Mouse (Mus musculus) mature B cell (primary cell): ENCODE measurements around the gene Ptgfrn.

Source experiments
- in situ Hi-C: fragments of 300-500 bp; cut with MboI; formaldehyde crosslinking; loops from 2 replicates; pipeline ENCODE4 v1.14.3; 2019

Gene Ptgfrn

GRCm38 (mm10) chr3:101078344-101078743, 31.7 kb downstream of the Ptgfrn start:
- in situ Hi-C loops = no loop called here

- in situ Hi-C loops = no loop called here
These were observed 32.4 kb downstream of the Ptgfrn start for GRCm38 (mm10) chr3:101077710-101078100.

- in situ Hi-C loops = no loop called here
These were observed 32.9 kb downstream of the Ptgfrn start for GRCm38 (mm10) chr3:101076966-101077709.

- in situ Hi-C loops = no loop called here
These were observed 34.2 kb downstream of the Ptgfrn start for GRCm38 (mm10) chr3:101075866-101076265.

- in situ Hi-C loops = no loop called here
These were observed 36.7 kb downstream of the Ptgfrn start for GRCm38 (mm10) chr3:101073384-101073783.

- in situ Hi-C loops = no loop called here
These were observed 37.4 kb downstream of the Ptgfrn start for GRCm38 (mm10) chr3:101072506-101073215.

GRCm38 (mm10) chr3:101071576-101071975, 38.5 kb downstream of the Ptgfrn start:
- in situ Hi-C loops = no loop called here

- in situ Hi-C loops = no loop called here
These were observed 39.3 kb downstream of the Ptgfrn start for GRCm38 (mm10) chr3:101070796-101071235.

- in situ Hi-C loops = no loop called here
These were observed 39.8 kb downstream of the Ptgfrn start for GRCm38 (mm10) chr3:101070230-101070795.

- in situ Hi-C loops = no loop called here
These were observed 41.4 kb downstream of the Ptgfrn start for GRCm38 (mm10) chr3:101068701-101069100.

- in situ Hi-C loops = no loop called here
These were observed 43.9 kb downstream of the Ptgfrn start for GRCm38 (mm10) chr3:101066175-101066574.

GRCm38 (mm10) chr3:101061865-101062585, 48.1 kb downstream of the Ptgfrn start:
- in situ Hi-C loops = no loop called here

- in situ Hi-C loops = no loop called here
These were observed 50.9 kb downstream of the Ptgfrn start for GRCm38 (mm10) chr3:101059214-101059613.

GRCm38 (mm10) chr3:101058203-101058602, 51.9 kb downstream of the Ptgfrn start:
- in situ Hi-C loops = no loop called here

- in situ Hi-C loops = no loop called here
These were observed 54.9 kb downstream of the Ptgfrn start for GRCm38 (mm10) chr3:101055216-101055615.

- in situ Hi-C loops = no loop called here
These were observed 58.5 kb downstream of the Ptgfrn start for GRCm38 (mm10) chr3:101051601-101052000.

GRCm38 (mm10) chr3:101049997-101050396, 60.1 kb downstream of the Ptgfrn start:
- in situ Hi-C loops = no loop called here

GRCm38 (mm10) chr3:101048781-101049180, 61.3 kb downstream of the Ptgfrn start:
- in situ Hi-C loops = no loop called here

- in situ Hi-C loops = no loop called here
These were observed 62.3 kb downstream of the Ptgfrn start for GRCm38 (mm10) chr3:101047586-101048275.

- in situ Hi-C loops = no loop called here
These were observed 64.6 kb downstream of the Ptgfrn start for GRCm38 (mm10) chr3:101045431-101045830.

GRCm38 (mm10) chr3:101044686-101045085, 65.4 kb downstream of the Ptgfrn start:
- in situ Hi-C loops = no loop called here

GRCm38 (mm10) chr3:101041997-101042396, 68.1 kb downstream of the Ptgfrn start:
- in situ Hi-C loops = no loop called here
